Mouse (Mus musculus): ENCODE results near the gene Cltc. TPM values are rescaled to one million over a fixed set of nuclear protein-coding genes. Genes with fewer than 3 reads are reported as not detected.

Cltc gene
- polyA plus RNA-seq, 1 experiment from 2014 or later: 146 TPM

DNA sequence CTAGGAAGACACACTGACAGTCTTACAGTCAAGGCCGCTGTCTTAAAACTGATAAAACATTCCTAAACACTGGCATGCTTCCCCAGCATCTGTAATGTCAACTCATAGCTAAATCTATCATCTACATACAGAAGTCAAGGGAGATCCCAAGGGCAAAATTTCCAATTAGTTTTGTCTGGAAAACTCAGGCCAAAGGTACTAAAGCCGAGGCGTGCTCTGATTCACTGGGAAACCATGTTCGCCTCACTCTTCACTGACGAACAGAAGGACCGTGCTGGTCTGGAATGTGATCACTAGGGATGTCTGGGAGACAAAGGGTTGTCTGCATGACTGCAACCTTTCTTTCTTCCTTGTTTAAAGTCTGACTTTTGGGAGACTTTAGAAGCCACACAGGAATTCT is 106.7 kb downstream of the Cltc start:
- H3K4me2 ChIP-seq: no peak overlapping the region
- 44% methylated on average over 6 of the region's 6 CpGs for WGBS
- H3K27me3 ChIP-seq: no peaks in the 10 kb centered on the region
- H3K4me3 ChIP-seq: no peak overlapping the region
- no peaks in the 10 kb centered on the region for H3K36me3 ChIP-seq
- no peak for ATAC-seq (ENCODE audit: low FRiP score)
- H3K9me3 ChIP-seq: no peaks in the 10 kb centered on the region
- H3K27ac ChIP-seq: no peak overlapping the region
- no peaks in the 10 kb centered on the region for H3K4me1 ChIP-seq (replicated peaks)
- H3K9ac ChIP-seq: no peak overlapping the region

DNA sequence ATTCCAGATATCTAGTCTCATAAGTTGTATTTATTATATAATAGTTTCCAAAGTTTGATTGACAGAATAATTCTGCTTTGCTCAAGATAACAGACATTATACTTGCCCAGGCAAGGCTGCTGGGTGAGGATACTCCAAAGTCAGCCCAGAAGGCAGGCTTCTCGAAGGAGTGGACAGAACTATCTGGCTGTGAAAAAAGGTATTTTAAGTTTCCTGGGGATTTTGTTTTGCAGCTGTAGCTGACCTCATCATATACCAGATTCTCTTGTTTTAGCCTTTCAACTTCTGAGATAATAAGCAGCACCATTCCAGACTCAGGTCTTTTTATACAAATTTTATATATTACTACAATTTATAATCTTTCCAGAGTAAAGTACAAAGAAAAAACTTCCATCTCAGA is 107.8 kb downstream of the Cltc start:
- H3K4me2 ChIP-seq: no peak overlapping the region
- no peaks in the 10 kb centered on the region for H3K36me3 ChIP-seq
- WGBS: 84% methylated on average over 1 of the region's 1 CpGs
- no peak overlapping the region for H3K4me3 ChIP-seq
- no peaks in the 10 kb centered on the region for H3K27me3 ChIP-seq
- H3K27ac ChIP-seq: no peak overlapping the region
- H3K9ac ChIP-seq: no peak overlapping the region
- no peaks in the 10 kb centered on the region for H3K9me3 ChIP-seq
- no peaks in the 10 kb centered on the region for H3K4me1 ChIP-seq (replicated peaks)
- ATAC-seq (ENCODE audit: low FRiP score): no peak

DNA sequence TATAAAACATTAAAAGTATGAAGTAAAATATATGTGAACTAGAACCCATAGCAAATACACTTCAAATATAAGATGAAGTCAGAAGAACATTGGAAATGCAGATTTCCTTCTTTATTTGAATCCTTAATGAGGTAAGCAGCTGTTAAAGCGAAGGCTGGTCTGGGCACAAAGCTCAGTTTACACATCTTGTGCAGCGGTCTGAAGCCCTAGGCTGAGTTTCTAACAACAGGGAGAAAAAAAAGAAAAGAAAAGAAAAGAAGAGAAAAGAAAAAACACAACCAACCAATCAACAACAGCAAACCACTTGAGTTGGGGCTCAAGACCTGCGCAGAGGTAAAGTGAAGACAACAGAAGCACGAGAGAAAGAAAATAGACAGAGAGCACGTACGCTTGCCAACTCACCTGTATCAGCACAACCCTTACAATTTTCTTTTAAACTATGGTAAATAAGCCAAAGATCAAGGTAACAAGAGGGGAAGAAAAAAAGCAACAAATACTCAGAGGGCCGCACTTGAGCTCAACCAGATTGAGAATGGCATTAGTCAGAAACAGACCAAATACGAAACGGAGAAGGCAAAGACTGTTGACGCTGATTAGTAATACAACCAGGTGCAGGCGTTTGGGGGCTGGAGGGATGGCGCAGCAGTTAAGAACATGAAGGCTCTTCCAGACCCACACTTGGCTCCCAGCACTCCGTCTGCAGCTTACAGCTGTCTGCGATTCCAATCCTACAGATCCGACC is 109.5 kb downstream of the Cltc start:
- Histone ChIP-seq H3K9ac (no peak overlapping the region), H3K9me3 (no peaks in the 10 kb centered on the region), H3K4me3 (no peak overlapping the region), H3K27ac (no peak overlapping the region), H3K36me3 (0 out of 2 replicates have a peak, but pooled peaks cover 6% of the 10 kb centered on the region), H3K4me2 (no peak overlapping the region), H3K4me1 (replicated peaks) (no peaks in the 10 kb centered on the region), H3K27me3 (no peaks in the 10 kb centered on the region)
- 81% methylated on average over 15 of the region's 15 CpGs for WGBS
- no peak for ATAC-seq (ENCODE audit: low FRiP score)

DNA sequence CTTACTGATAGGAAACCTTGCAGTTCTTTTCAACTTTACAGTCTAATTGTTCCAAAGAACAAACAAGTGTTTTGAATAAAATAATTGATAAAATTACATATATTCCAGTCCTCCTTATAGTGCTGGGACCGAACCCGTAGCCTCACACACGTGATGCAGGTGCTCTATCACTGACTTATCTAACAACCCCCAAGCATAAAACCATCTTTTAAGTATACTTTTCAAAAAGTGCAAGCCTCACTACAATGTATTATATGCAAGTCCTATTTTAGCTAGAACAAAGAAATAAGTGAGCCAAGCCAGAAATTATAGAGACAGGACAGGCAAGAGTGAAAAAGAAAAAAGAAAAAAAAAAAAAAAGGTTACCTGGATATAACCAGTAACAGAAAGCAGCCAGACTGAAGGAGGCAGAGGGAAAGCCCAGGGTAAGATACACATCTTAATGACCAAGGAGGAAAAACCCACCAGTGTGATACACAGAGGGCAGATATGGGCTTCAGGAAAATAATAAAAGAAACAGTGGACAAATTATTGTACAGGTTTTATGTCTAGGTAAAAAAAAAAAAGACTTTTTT is 110.4 kb downstream of the Cltc start:
- no peaks in the 10 kb centered on the region for H3K27me3 ChIP-seq
- peaks cover 11% of the 10 kb centered on the region; the same call in 1 of the 2 replicates for H3K36me3 ChIP-seq
- no peaks in the 10 kb centered on the region for H3K4me1 ChIP-seq (replicated peaks)
- no peak overlapping the region for H3K9ac ChIP-seq
- no peaks in the 10 kb centered on the region for H3K9me3 ChIP-seq
- WGBS: 90% methylated on average over 3 of the region's 3 CpGs
- no peak overlapping the region for H3K27ac ChIP-seq
- no peak for ATAC-seq (ENCODE audit: low FRiP score)
- no peak overlapping the region for H3K4me2 ChIP-seq
- no peak overlapping the region for H3K4me3 ChIP-seq

DNA sequence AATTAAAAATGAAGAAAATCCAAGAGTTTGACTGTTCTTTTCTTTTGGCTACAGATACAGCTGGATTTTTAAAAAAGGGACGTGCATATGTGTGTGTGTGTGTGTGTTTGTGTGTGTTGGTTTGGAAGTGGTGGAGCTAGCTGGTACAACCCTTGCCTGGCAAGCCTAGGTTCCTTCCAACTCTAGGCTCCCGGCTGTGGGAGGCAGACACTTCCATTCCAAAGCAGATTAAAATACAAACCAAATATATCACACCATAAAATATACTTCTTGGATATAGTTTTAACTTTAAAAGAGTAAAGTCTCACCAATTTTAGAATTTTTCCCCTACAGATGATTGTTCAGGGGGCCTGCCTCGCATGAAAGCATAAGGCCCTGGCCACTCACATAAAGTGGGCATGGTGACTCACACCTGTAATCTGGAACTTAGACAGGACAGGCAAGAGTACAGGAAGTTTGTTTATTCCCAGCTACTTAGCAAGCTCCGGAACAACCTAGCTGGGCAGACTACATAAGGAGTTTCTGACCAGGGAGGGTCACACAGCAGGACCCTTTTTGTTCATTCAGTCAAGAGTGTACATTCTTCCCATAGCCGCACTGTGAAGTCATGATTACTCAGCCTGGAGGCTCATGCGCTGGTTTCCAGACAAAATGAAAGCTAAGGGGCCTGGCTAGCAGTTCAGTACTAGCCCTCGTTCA is 111.1 kb downstream of the Cltc start:
- H3K9ac ChIP-seq: no peak overlapping the region
- H3K27me3 ChIP-seq: no peaks in the 10 kb centered on the region
- H3K4me3 ChIP-seq: no peak overlapping the region
- WGBS: 62% methylated on average over 7 of the region's 7 CpGs
- peaks cover 16% of the 10 kb centered on the region for H3K36me3 ChIP-seq
- no peak overlapping the region for H3K4me2 ChIP-seq
- no peak for ATAC-seq (ENCODE audit: low FRiP score)
- no peaks in the 10 kb centered on the region for H3K9me3 ChIP-seq
- no peaks in the 10 kb centered on the region for H3K4me1 ChIP-seq (replicated peaks)
- H3K27ac ChIP-seq: no peak overlapping the region

DNA sequence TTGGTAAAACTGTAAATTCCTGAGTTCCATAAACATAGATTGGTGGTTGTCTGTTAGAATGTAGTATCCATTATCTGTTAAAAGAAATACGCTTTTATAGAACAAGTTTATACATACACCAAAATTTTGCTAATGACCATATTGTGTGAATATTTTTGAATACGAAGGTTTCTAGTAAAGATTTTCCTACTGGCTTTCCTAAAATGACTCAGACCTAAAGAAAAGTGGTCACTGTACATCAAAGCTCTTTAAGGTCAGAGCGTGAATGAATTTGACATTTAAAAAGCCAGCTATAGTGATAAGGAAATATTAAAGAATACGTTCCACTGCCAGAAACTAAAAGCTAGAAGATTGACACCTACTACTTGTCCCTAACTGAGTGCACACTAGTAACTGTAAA is 112.8 kb downstream of the Cltc start:
- peaks cover 23% of the 10 kb centered on the region for H3K36me3 ChIP-seq
- H3K27me3 ChIP-seq: no peaks in the 10 kb centered on the region
- H3K27ac ChIP-seq: no peak overlapping the region
- no peak overlapping the region for H3K4me2 ChIP-seq
- H3K4me1 ChIP-seq (replicated peaks): no peaks in the 10 kb centered on the region
- no peak overlapping the region for H3K4me3 ChIP-seq
- 96% methylated on average over 4 of the region's 4 CpGs for WGBS
- no peak for ATAC-seq (ENCODE audit: low FRiP score)
- H3K9me3 ChIP-seq: no peaks in the 10 kb centered on the region
- no peak overlapping the region for H3K9ac ChIP-seq

Other genes with a start within 250 kb of the Cltc start
- gene Rps6kb1, start 212.8 kb downstream of the Cltc start, polyA plus RNA-seq (2015; fragmentation: Nextera tagmentation; extraction: Ambion mirVana): 62.4 and 66.2 TPM in 2 replicates
- 7.6 and 7.8 TPM in 2 replicates for gene Tubd1, start 212.6 kb downstream of the Cltc start, polyA plus RNA-seq (2015; fragmentation: Nextera tagmentation; extraction: Ambion mirVana)
- 106 and 109 TPM in 2 replicates for gene Vmp1, start 73.7 kb downstream of the Cltc start, polyA plus RNA-seq (2015; fragmentation: Nextera tagmentation; extraction: Ambion mirVana)
- gene Ptrh2, start 73.6 kb downstream of the Cltc start, polyA plus RNA-seq (2015; fragmentation: Nextera tagmentation; extraction: Ambion mirVana): 32.9 and 34.3 TPM in 2 replicates
- gene Dhx40, start 50.2 kb upstream of the Cltc start, polyA plus RNA-seq (2015; fragmentation: Nextera tagmentation; extraction: Ambion mirVana): 27.3 and 28.3 TPM in 2 replicates
- gene Ypel2, start 236.1 kb upstream of the Cltc start, polyA plus RNA-seq (2015; fragmentation: Nextera tagmentation; extraction: Ambion mirVana): 4.7 and 5.0 TPM in 2 replicates